Mouse (Mus musculus): ENCODE measurements around the gene Strada. TPM values are rescaled to one million over a fixed set of nuclear protein-coding genes. Genes with fewer than 3 reads are reported as not detected.
"Not testable (repeated sequence)": the region's sequence is repeated elsewhere in the genome, so short reads cannot be mapped to it uniquely, and the experiment has no call there.

The Strada gene
- total RNA-seq (2014; fragmentation: Nextera tagmentation) = 28.9 and 40.2 TPM in 2 replicates
- 19.5 and 21.1 TPM in 2 replicates for total RNA-seq (2017)
- polyA plus RNA-seq (2012) = 32.3 and 36.2 TPM in 2 replicates

DNA sequence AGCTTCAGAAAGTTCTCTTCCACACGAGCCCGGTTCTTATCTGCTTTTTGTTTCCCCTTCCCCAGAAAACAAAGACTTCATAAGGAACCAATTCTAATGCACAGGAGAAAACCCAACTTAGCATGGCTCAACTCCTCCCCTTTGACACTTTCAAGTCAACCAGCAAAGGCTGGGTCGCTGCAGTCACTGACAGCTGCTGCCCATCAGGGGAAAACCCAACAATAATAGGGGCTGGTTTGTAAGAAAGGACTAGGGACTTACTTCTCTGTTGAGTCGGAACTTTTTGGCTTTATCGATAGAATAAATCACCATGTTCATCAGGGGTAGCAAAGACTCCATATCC, at the start of gene Strada:
Gene Strada (minus strand): TSS at position 46 of the 343 bp plus-strand sequence.
- DNase-seq (ENCODE audit: low spot score) = no peak
- peaks cover 37% of the 10 kb centered on the region for H3K4me1 ChIP-seq (ENCODE audit: insufficient read depth, low read depth, low read length)
- no peak for ATAC-seq (ENCODE audit: extremely low read depth, insufficient number of reproducible peaks, low FRiP score, poor library complexity, severe bottlenecking)
- H3K9me3 ChIP-seq (replicated peaks) = no peaks in the 10 kb centered on the region
- no peaks in the 10 kb centered on the region for H3K27me3 ChIP-seq (ENCODE audit: insufficient read depth, low read length)
- TF ChIP-seq TAL1 (conservative IDR thresholded peaks at IDR 0.05; ENCODE audit: low read depth, low read length) (no peak), GATA2 (IDR thresholded peaks at IDR 0.05; ENCODE audit: borderline replicate concordance, low read depth, low read length) (no peak), CTCF (IDR thresholded peaks at IDR 0.05; ENCODE audit: low read depth, low read length) (no peak), GATA1 (IDR thresholded peaks at IDR 0.05; ENCODE audit: borderline replicate concordance, low read length) (no peak), POLR2AphosphoS5 (IDR thresholded peaks at IDR 0.05; ENCODE audit: insufficient replicate concordance, low read depth, low read length) (no peak)
- H3K36me3 ChIP-seq (replicated peaks) = peaks cover 88% of the 10 kb centered on the region
- H3K4me3 ChIP-seq (ENCODE audit: low read depth, low read length) = no peak within 1 kb of the TSS; the same call in 1 of the 2 replicates

DNA sequence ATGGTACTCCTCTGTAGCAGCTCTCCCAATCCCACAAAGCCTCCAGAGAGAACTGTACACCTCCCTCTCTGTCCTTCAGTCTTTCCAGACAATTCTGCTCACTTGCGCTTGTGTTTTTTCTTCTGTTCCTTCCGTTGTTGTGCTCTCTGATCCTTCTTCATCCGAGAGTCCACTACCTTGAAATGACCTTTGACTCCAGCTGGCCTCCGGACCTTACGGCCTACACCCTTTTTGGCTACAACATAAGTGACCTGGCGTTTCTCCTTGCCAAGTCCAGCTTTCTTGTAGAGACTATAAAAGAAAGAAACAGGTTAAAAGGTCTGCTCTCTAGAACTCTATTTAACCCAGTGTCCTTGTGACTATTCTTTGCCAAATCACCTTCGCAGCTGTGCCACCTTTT, 47.4 kb upstream of the Strada start:
- Histone ChIP-seq H3K27me3 (ENCODE audit: insufficient read depth, low read length) (no peaks in the 10 kb centered on the region), H3K4me1 (ENCODE audit: insufficient read depth, low read depth, low read length) (peaks cover 30% of the 10 kb centered on the region), H3K9me3 (replicated peaks) (no peaks in the 10 kb centered on the region), H3K36me3 (replicated peaks) (peaks cover 97% of the 10 kb centered on the region), H3K4me3 (ENCODE audit: low read depth, low read length) (no peak overlapping the region)
- ATAC-seq (ENCODE audit: extremely low read depth, insufficient number of reproducible peaks, low FRiP score, poor library complexity, severe bottlenecking) (no peak), DNase-seq (ENCODE audit: low spot score) (no peak)
- no peak for TF ChIP-seq POLR2AphosphoS5 (IDR thresholded peaks at IDR 0.05; ENCODE audit: insufficient replicate concordance, low read depth, low read length)
- no peak for TF ChIP-seq GATA1 (IDR thresholded peaks at IDR 0.05; ENCODE audit: borderline replicate concordance, low read length)

DNA sequence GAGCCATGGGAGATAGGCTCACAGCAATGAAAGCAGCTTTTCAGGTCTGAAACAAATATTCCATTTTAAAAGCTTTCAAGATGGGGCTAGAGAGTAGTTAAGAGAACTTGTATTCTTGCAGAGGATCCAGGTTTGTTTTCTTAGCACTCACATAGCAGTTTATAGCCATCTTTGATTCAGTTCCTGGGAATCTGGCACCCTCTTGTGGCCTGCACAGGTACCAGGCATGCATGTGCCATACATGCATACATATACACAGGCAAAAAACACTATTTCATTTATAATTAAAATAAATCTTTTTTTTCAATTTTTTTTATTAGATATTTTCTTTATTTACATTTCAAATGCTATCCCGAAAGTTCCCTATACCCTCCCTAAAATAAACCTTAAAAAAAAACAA, 44.9 kb upstream of the Strada start:
- H3K27me3 ChIP-seq (ENCODE audit: insufficient read depth, low read length) = no peaks in the 10 kb centered on the region
- H3K4me1 ChIP-seq (ENCODE audit: insufficient read depth, low read depth, low read length) = peaks cover 8% of the 10 kb centered on the region; the same call in 1 of the 2 replicates
- ATAC-seq (ENCODE audit: extremely low read depth, insufficient number of reproducible peaks, low FRiP score, poor library complexity, severe bottlenecking) (no peak), DNase-seq (ENCODE audit: low spot score) (no peak)
- TF ChIP-seq GATA1 (IDR thresholded peaks at IDR 0.05; ENCODE audit: borderline replicate concordance, low read length) (no peak), POLR2AphosphoS5 (IDR thresholded peaks at IDR 0.05; ENCODE audit: insufficient replicate concordance, low read depth, low read length) (no peak), CTCF (IDR thresholded peaks at IDR 0.05; ENCODE audit: low read depth, low read length) (no peak), TAL1 (conservative IDR thresholded peaks at IDR 0.05; ENCODE audit: low read depth, low read length) (no peak), GATA2 (IDR thresholded peaks at IDR 0.05; ENCODE audit: borderline replicate concordance, low read depth, low read length) (no peak)
- H3K4me3 ChIP-seq (ENCODE audit: low read depth, low read length) = no peak overlapping the region
- H3K9me3 ChIP-seq (replicated peaks) = no peaks in the 10 kb centered on the region
- H3K36me3 ChIP-seq (replicated peaks) = peaks cover 97% of the 10 kb centered on the region

DNA sequence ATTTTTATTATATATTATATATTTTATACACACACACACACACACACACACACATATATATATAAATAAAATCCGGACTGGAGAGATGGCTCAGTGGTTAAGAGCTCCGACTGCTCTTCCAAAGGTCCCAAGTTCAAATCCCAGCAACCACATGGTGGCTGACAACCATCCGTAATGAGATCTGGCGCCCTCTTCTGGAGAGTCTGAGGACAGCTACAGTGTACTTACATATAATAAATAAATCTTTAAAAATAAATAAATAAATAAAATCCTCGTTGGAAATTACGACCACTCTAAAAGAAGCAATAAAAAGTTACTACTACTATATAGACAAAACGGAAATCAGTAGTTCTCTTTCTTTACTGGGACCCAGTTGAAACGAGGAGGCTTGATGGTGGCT, 32.0 kb upstream of the Strada start:
- not testable (repeated sequence) for ATAC-seq (ENCODE audit: extremely low read depth, insufficient number of reproducible peaks, low FRiP score, poor library complexity, severe bottlenecking); DNase-seq (ENCODE audit: low spot score); H3K27me3 ChIP-seq (ENCODE audit: insufficient read depth, low read length); H3K9me3 ChIP-seq (replicated peaks); H3K4me1 ChIP-seq (ENCODE audit: insufficient read depth, low read depth, low read length); H3K4me3 ChIP-seq (ENCODE audit: low read depth, low read length)
- peaks cover 85% of the 10 kb centered on the region for H3K36me3 ChIP-seq (replicated peaks)

DNA sequence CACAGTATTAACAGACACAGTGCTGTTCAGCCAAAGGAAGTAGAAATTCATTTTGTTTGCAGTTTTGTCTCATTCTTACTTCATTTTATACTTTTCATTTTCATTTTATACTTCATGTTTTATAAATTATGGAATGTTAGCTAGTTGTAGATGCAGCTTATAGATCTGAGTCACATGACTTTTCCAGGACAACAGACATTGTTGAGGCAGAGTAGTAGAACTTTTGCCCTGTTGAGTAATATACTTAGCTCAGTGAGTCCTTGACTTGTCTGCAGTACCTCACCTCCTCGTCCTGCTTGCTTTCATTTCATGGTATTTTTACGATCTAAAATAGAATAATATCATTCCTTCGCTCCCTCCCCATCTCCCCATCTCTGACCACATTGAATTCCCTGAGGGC, 18.6 kb upstream of the Strada start:
- TF ChIP-seq CTCF (IDR thresholded peaks at IDR 0.05; ENCODE audit: low read depth, low read length) = no peak
- TF ChIP-seq GATA1 (IDR thresholded peaks at IDR 0.05; ENCODE audit: borderline replicate concordance, low read length) = no peak
- TF ChIP-seq GATA2 (IDR thresholded peaks at IDR 0.05; ENCODE audit: borderline replicate concordance, low read depth, low read length) = no peak
- H3K9me3 ChIP-seq (replicated peaks) = no peaks in the 10 kb centered on the region

DNA sequence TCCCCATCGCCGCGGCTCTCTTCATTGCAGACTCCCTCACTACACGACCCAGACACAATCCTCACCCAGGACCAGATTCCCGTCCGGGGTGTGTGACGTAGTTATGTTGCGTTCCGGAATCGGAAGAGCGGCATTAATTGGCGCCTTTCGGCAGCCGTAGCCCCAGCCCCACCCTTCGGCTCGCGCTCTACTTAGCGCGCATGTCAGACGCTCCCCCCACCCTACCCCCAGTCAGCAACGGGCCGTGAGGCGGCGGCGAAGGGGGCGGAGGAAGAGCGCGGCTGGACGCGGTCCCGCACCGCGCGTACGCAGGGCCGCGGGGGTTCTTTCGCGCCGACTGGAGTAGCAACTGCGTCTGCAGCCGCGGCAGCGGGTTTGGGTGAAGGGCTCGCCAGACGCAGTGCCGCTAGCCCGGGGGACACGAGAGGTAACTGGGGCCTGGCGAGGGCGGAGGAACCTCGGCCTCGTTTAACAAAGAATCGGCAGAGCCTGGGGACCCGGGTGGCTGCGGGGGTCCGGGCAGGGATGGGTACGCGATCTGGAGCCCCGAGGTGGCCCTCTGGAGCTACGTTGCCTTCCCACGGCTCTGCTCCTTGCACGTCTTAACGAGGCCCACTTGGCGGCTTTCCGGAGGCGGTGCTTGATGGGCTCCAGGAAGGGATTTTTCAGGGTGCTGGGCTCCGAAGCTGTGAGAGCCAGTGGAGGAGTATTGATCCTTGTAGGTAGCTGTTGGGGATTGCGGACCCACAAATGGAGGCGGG, 14.9 kb upstream of the Strada start, which contains the start of gene Ddx42:
Gene Ddx42 (plus strand): TSS at position 197 of the 761 bp plus-strand sequence.
- peaks cover 37% of the 10 kb centered on the region for H3K4me1 ChIP-seq (ENCODE audit: insufficient read depth, low read depth, low read length)
- H3K4me3 ChIP-seq (ENCODE audit: low read depth, low read length) = peak within 1 kb of the TSS; percentile 97
- H3K27me3 ChIP-seq (ENCODE audit: insufficient read depth, low read length) = no peaks in the 10 kb centered on the region
- TF ChIP-seq TAL1 (conservative IDR thresholded peaks at IDR 0.05; ENCODE audit: low read depth, low read length) (no peak), POLR2AphosphoS5 (IDR thresholded peaks at IDR 0.05; ENCODE audit: insufficient replicate concordance, low read depth, low read length) (0 out of 2 replicates have a peak, but pooled peaks have one; percentile 15)
- DNase-seq (ENCODE audit: low spot score) (peak; percentile 80), ATAC-seq (ENCODE audit: extremely low read depth, insufficient number of reproducible peaks, low FRiP score, poor library complexity, severe bottlenecking) (peak; percentile 74)
- no peaks in the 10 kb centered on the region for H3K9me3 ChIP-seq (replicated peaks)
- H3K36me3 ChIP-seq (replicated peaks) = peaks cover 36% of the 10 kb centered on the region

More for the DNA sequence above, 18.6 kb upstream of the Strada start:
- Histone ChIP-seq H3K4me1 (ENCODE audit: insufficient read depth, low read depth, low read length) (peaks cover 18% of the 10 kb centered on the region), H3K4me3 (ENCODE audit: low read depth, low read length) (no peak overlapping the region), H3K36me3 (replicated peaks) (peaks cover 39% of the 10 kb centered on the region), H3K27me3 (ENCODE audit: insufficient read depth, low read length) (no peaks in the 10 kb centered on the region)
- DNase-seq (ENCODE audit: low spot score) = no peak
- ATAC-seq (ENCODE audit: extremely low read depth, insufficient number of reproducible peaks, low FRiP score, poor library complexity, severe bottlenecking) = no peak
